Mouse (Mus musculus): ENCODE results near the gene Gm6020. TPM values are rescaled to one million over a fixed set of nuclear protein-coding genes. Genes with fewer than 3 reads are reported as not detected.

Gene Gm6020
- polyA plus RNA-seq, 1 experiment = not detected

GRCm38 (mm10) chr19:61223706-61224328 lies 40.1 kb downstream of the Gm6020 start:
- Histone ChIP-seq H3K4me3 (no peak overlapping the region), H3ac (ENCODE audit: control insufficient read depth, insufficient read length) (no peak overlapping the region), H3K79me2 (ENCODE audit: control insufficient read depth, insufficient read depth) (no peaks in the 10 kb centered on the region), H3K27me3 (ENCODE audit: control insufficient read depth, insufficient read depth, insufficient read length) (no peaks in the 10 kb centered on the region), H3K36me3 (ENCODE audit: control insufficient read depth, insufficient read depth) (no peaks in the 10 kb centered on the region), H3K4me2 (ENCODE audit: low read depth) (no peak overlapping the region)
- TF ChIP-seq POLR2A (IDR thresholded peaks at IDR 0.05; ENCODE audit: insufficient read length, low read depth) (no peak), MAX (IDR thresholded peaks at IDR 0.05; ENCODE audit: low read depth) (no peak), USF1 (IDR thresholded peaks at IDR 0.05; ENCODE audit: low read depth) (no peak), MYOD1 (IDR thresholded peaks at IDR 0.05; ENCODE audit: control insufficient read depth in 1 of 3, insufficient read length in 2 of 3, low read depth in 2 of 3) (no peak), CEBPB (IDR thresholded peaks at IDR 0.05; ENCODE audit: insufficient read depth, poor library complexity, severe bottlenecking) (no peak), POLR2AphosphoS2 (IDR thresholded peaks at IDR 0.05; ENCODE audit: insufficient read length, low read depth) (no peak), SRF (IDR thresholded peaks at IDR 0.05; ENCODE audit: control insufficient read depth, insufficient read length, low read depth) (no peak), REST (IDR thresholded peaks at IDR 0.05; ENCODE audit: insufficient read depth, insufficient read length) (no peak), TCF3 (IDR thresholded peaks at IDR 0.05; ENCODE audit: insufficient read length, low read depth) (no peak), TCF12 (IDR thresholded peaks at IDR 0.05; ENCODE audit: insufficient read depth, poor library complexity, severe bottlenecking) (no peak), E2F4 (IDR thresholded peaks at IDR 0.05; ENCODE audit: insufficient read depth) (no peak), MYOG (IDR thresholded peaks at IDR 0.05; ENCODE audit: control insufficient read depth in 1 of 3, insufficient read depth in 1 of 3, insufficient read length in 2 of 3, low read depth in 2 of 3) (no peak)

DNA sequence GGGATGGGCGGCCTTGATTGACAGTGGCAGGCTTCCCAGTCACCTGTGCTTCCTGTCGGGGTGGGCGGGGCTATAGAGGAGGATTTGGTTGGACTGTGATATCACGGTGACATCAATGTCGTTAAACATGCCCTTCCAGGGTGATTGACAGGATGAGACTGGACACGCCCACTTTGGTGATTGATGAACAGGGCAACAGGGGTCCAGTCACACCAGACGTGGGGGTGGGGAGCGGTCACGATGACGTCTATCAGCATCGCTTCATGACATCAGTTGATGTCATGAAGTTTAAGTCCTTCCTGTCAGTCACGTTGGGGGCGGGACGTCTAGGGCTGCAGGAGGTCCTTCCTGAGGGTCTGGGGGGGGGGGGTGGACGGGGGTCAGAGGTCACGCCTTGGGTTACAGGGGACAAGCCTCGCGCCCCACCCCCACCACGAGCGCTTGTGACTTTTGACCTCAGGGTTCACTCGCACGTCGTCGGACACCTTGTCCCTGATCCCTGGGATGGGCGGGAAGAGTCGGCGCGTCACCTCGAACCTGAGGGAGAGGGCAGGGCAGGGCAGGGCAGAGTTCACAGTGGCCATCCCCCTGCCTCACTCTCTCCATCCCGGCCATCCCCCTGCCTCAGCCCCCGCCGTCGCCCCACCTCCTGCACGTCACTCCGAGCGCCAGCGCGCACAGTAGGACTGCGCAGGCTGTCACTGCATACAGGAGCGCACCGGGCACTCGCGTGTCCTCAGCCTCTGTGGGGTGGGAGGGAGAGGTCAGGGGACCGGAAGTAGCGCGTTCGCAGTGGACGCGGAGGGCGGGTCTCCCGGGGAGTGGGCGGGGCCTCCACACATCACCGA lies 41.2 kb downstream of the Gm6020 start:
- Histone ChIP-seq H3K36me3 (ENCODE audit: control insufficient read depth, insufficient read depth) (no peaks in the 10 kb centered on the region), H3ac (ENCODE audit: control insufficient read depth, insufficient read length) (no peak overlapping the region), H3K4me3 (no peak overlapping the region), H3K4me2 (ENCODE audit: low read depth) (no peak overlapping the region), H3K79me2 (ENCODE audit: control insufficient read depth, insufficient read depth) (no peaks in the 10 kb centered on the region), H3K27me3 (ENCODE audit: control insufficient read depth, insufficient read depth, insufficient read length) (no peaks in the 10 kb centered on the region)
- no peak for TF ChIP-seq E2F4 (IDR thresholded peaks at IDR 0.05; ENCODE audit: insufficient read depth)
- TF ChIP-seq SRF (IDR thresholded peaks at IDR 0.05; ENCODE audit: control insufficient read depth, insufficient read length, low read depth) = no peak
- TF ChIP-seq POLR2A (IDR thresholded peaks at IDR 0.05; ENCODE audit: insufficient read length, low read depth) = no peak
- no peak for TF ChIP-seq TCF12 (IDR thresholded peaks at IDR 0.05; ENCODE audit: insufficient read depth, poor library complexity, severe bottlenecking)
- no peak for TF ChIP-seq MYOD1 (IDR thresholded peaks at IDR 0.05; ENCODE audit: control insufficient read depth in 1 of 3, insufficient read length in 2 of 3, low read depth in 2 of 3)
- no peak for TF ChIP-seq MYOG (IDR thresholded peaks at IDR 0.05; ENCODE audit: control insufficient read depth in 1 of 3, insufficient read depth in 1 of 3, insufficient read length in 2 of 3, low read depth in 2 of 3)
- no peak for TF ChIP-seq TCF3 (IDR thresholded peaks at IDR 0.05; ENCODE audit: insufficient read length, low read depth)
- no peak for TF ChIP-seq USF1 (IDR thresholded peaks at IDR 0.05; ENCODE audit: low read depth)
- TF ChIP-seq POLR2AphosphoS2 (IDR thresholded peaks at IDR 0.05; ENCODE audit: insufficient read length, low read depth) = no peak
- TF ChIP-seq REST (IDR thresholded peaks at IDR 0.05; ENCODE audit: insufficient read depth, insufficient read length) = no peak
- TF ChIP-seq MAX (IDR thresholded peaks at IDR 0.05; ENCODE audit: low read depth) = no peak
- TF ChIP-seq CEBPB (IDR thresholded peaks at IDR 0.05; ENCODE audit: insufficient read depth, poor library complexity, severe bottlenecking) = no peak

- Histone ChIP-seq H3ac (ENCODE audit: control insufficient read depth, insufficient read length) (no peak overlapping the region), H3K36me3 (ENCODE audit: control insufficient read depth, insufficient read depth) (no peaks in the 10 kb centered on the region), H3K4me2 (ENCODE audit: low read depth) (no peak overlapping the region), H3K79me2 (ENCODE audit: control insufficient read depth, insufficient read depth) (no peaks in the 10 kb centered on the region), H3K4me3 (no peak overlapping the region), H3K27me3 (ENCODE audit: control insufficient read depth, insufficient read depth, insufficient read length) (no peaks in the 10 kb centered on the region)
- TF ChIP-seq E2F4 (IDR thresholded peaks at IDR 0.05; ENCODE audit: insufficient read depth) (no peak), SRF (IDR thresholded peaks at IDR 0.05; ENCODE audit: control insufficient read depth, insufficient read length, low read depth) (no peak), MYOD1 (IDR thresholded peaks at IDR 0.05; ENCODE audit: control insufficient read depth in 1 of 3, insufficient read length in 2 of 3, low read depth in 2 of 3) (no peak), REST (IDR thresholded peaks at IDR 0.05; ENCODE audit: insufficient read depth, insufficient read length) (no peak), MYOG (IDR thresholded peaks at IDR 0.05; ENCODE audit: control insufficient read depth in 1 of 3, insufficient read depth in 1 of 3, insufficient read length in 2 of 3, low read depth in 2 of 3) (no peak), TCF12 (IDR thresholded peaks at IDR 0.05; ENCODE audit: insufficient read depth, poor library complexity, severe bottlenecking) (no peak), CEBPB (IDR thresholded peaks at IDR 0.05; ENCODE audit: insufficient read depth, poor library complexity, severe bottlenecking) (no peak), TCF3 (IDR thresholded peaks at IDR 0.05; ENCODE audit: insufficient read length, low read depth) (no peak), POLR2A (IDR thresholded peaks at IDR 0.05; ENCODE audit: insufficient read length, low read depth) (no peak), MAX (IDR thresholded peaks at IDR 0.05; ENCODE audit: low read depth) (no peak), USF1 (IDR thresholded peaks at IDR 0.05; ENCODE audit: low read depth) (no peak), POLR2AphosphoS2 (IDR thresholded peaks at IDR 0.05; ENCODE audit: insufficient read length, low read depth) (no peak)
These were observed 42.1 kb downstream of the Gm6020 start for GRCm38 (mm10) chr19:61225526-61226400.

All from myocyte (in vitro differentiated cells).